Mouse (Mus musculus) kidney, adult 2 months (tissue): ENCODE data around the gene Rgs19. TPM values are rescaled to one million over a fixed set of nuclear protein-coding genes. Genes with fewer than 3 reads are reported as not detected.

Source experiments
- DNase-seq: peaks from one replicate; pipeline ENCODE4 v3.0.0; 2021
- H3K27ac ChIP-seq: fragments of 200-500 bp; 2 replicates; pipeline ENCODE4 v1.5.1; 2012; ENCODE audit warnings: low read depth, low read length, control low read depth, inconsistent platforms; ENCODE audit not compliant: insufficient read depth
- H3K27me3 ChIP-seq: fragments of 200-500 bp; replicated peaks from 2 replicates; pipeline ENCODE4 v1.6.1; 2012; ENCODE audit warnings: mild to moderate bottlenecking, moderate library complexity, low read length, inconsistent platforms; ENCODE audit not compliant: control insufficient read depth, insufficient read depth
- H3K36me3 ChIP-seq: fragments of 200-500 bp; 2 replicates; pipeline ENCODE4 v1.6.1; 2012; ENCODE audit warnings: mild to moderate bottlenecking, moderate library complexity, low read length, inconsistent platforms; ENCODE audit not compliant: control insufficient read depth, insufficient read depth
- H3K4me1 ChIP-seq: fragments of 200-500 bp; 2 replicates; pipeline ENCODE4 v1.6.1; 2011; ENCODE audit warnings: low read length; ENCODE audit not compliant: control insufficient read depth, insufficient read depth
- H3K4me3 ChIP-seq: fragments of 200-500 bp; 2 replicates; pipeline ENCODE4 v1.5.1; 2011; ENCODE audit warnings: mild to moderate bottlenecking, low read depth, low read length, control low read depth; ENCODE audit not compliant: insufficient read depth
- CTCF ChIP-seq: fragments of 200-500 bp; conservative IDR thresholded peaks from 2 replicates; pipeline ENCODE4 v1.5.1; 2011; ENCODE audit warnings: low read depth, mild to moderate bottlenecking, control low read depth, low read length, moderate library complexity, mixed read lengths; ENCODE audit not compliant: insufficient read depth, insufficient read length
- POLR2A ChIP-seq: fragments of 200-500 bp; IDR thresholded peaks from one replicate; pipeline ENCODE4 v1.6.1; 2011; ENCODE audit warnings: low read depth, low read length, control low read depth
- WGBS: fragments of 180-500 bp; shearing (Covaris S2); methylation state at CpG from one replicate; pipeline ENCODE4 v1.1.7; 2018; 5-methylcytosine and 5-hydroxymethylcytosine counted together
- polyA plus RNA-seq: library from polyadenylated mRNA; depleted of rRNA; stranded (reverse); fragments of >200 nt; gene quantifications from 2 replicates; pipeline ENCODE4 v1.2.3, GENCODE M21; 2012

The Rgs19 gene
- polyA plus RNA-seq, 1 experiment, result 24.0 TPM

GRCm38 (mm10) chr2:181657441-181657840 lies 36.3 kb downstream of the Rgs19 start:
- WGBS, result 44% methylated on average over 2 of the region's 2 CpGs

GRCm38 (mm10) chr2:181656734-181657133 lies 37.0 kb downstream of the Rgs19 start, which contains the start of gene Gm29797:
Gene Gm29797, plus strand, starts transcription at chr2:181657034.
- Histone ChIP-seq H3K27ac (no peak within 1 kb of the TSS), H3K36me3 (peaks cover 5% of the 10 kb centered on the region), H3K27me3 (no peaks in the 10 kb centered on the region), H3K4me3 (no peak within 1 kb of the TSS), H3K4me1 (peaks cover 4% of the 10 kb centered on the region; the same call in 1 of the 2 replicates)
- DNase-seq, result no peak
- TF ChIP-seq POLR2A (no peak), CTCF (no peak)
- 55% methylated on average over 3 of the region's 3 CpGs for WGBS

More at GRCm38 (mm10) chr2:181657441-181657840, 36.3 kb downstream of the Rgs19 start:
- peaks cover 4% of the 10 kb centered on the region; the same call in 1 of the 2 replicates for H3K4me1 ChIP-seq
- H3K36me3 ChIP-seq, result peaks cover 5% of the 10 kb centered on the region
- H3K27me3 ChIP-seq, result no peaks in the 10 kb centered on the region
- DNase-seq, result no peak
- no peak overlapping the region for H3K4me3 ChIP-seq
- H3K27ac ChIP-seq, result no peak overlapping the region
- TF ChIP-seq CTCF, result no peak
- no peak for TF ChIP-seq POLR2A

- no peak for DNase-seq
- H3K27me3 ChIP-seq, result no peaks in the 10 kb centered on the region
- H3K4me1 ChIP-seq, result no peaks in the 10 kb centered on the region
- no peak for TF ChIP-seq CTCF
- no peak for TF ChIP-seq POLR2A
- H3K4me3 ChIP-seq, result no peak overlapping the region
- H3K36me3 ChIP-seq, result peaks cover 11% of the 10 kb centered on the region
- 83% methylated on average over 1 of the region's 1 CpGs for WGBS
- no peak overlapping the region for H3K27ac ChIP-seq
Measured at GRCm38 (mm10) chr2:181653523-181653922, 40.3 kb downstream of the Rgs19 start.

- TF ChIP-seq CTCF (no peak), POLR2A (no peak)
- no peaks in the 10 kb centered on the region for H3K27me3 ChIP-seq
- DNase-seq, result no peak
- H3K36me3 ChIP-seq, result peaks cover 11% of the 10 kb centered on the region
- no peak overlapping the region for H3K27ac ChIP-seq
- H3K4me1 ChIP-seq, result no peaks in the 10 kb centered on the region
- H3K4me3 ChIP-seq, result no peak overlapping the region
Measured at GRCm38 (mm10) chr2:181653065-181653464, 40.7 kb downstream of the Rgs19 start.

GRCm38 (mm10) chr2:181648926-181649325 lies 44.9 kb downstream of the Rgs19 start:
- 95% methylated on average over 10 of the region's 10 CpGs for WGBS
- Histone ChIP-seq H3K36me3 (peaks cover 13% of the 10 kb centered on the region), H3K4me1 (no peaks in the 10 kb centered on the region), H3K27ac (no peak overlapping the region), H3K27me3 (no peaks in the 10 kb centered on the region), H3K4me3 (no peak overlapping the region)
- DNase-seq, result no peak
- TF ChIP-seq POLR2A, result no peak
- TF ChIP-seq CTCF, result no peak

- Histone ChIP-seq H3K27me3 (no peaks in the 10 kb centered on the region), H3K4me1 (no peaks in the 10 kb centered on the region), H3K36me3 (peaks cover 9% of the 10 kb centered on the region), H3K27ac (no peak overlapping the region), H3K4me3 (no peak overlapping the region)
- no peak for DNase-seq
- TF ChIP-seq CTCF (no peak), POLR2A (no peak)
- 69% methylated on average over 6 of the region's 6 CpGs for WGBS
Measured at GRCm38 (mm10) chr2:181646626-181647472, 46.9 kb downstream of the Rgs19 start.

GRCm38 (mm10) chr2:181645666-181646065 lies 48.1 kb downstream of the Rgs19 start:
- WGBS, result 93% methylated on average over 3 of the region's 3 CpGs
- Histone ChIP-seq H3K4me1 (no peaks in the 10 kb centered on the region), H3K27ac (no peak overlapping the region), H3K36me3 (peaks cover 9% of the 10 kb centered on the region), H3K27me3 (no peaks in the 10 kb centered on the region), H3K4me3 (no peak overlapping the region)
- no peak for DNase-seq
- no peak for TF ChIP-seq CTCF
- no peak for TF ChIP-seq POLR2A
